Mouse (Mus musculus): Measurements from ENCODE around the gene Klk4. TPM values are rescaled to one million over a fixed set of nuclear protein-coding genes. Genes with fewer than 3 reads are reported as not detected.

Gene Klk4
- total and polyA plus RNA-seq, 2 experiments from 2014 or later, result 0.16 TPM; not detected in 1

DNA sequence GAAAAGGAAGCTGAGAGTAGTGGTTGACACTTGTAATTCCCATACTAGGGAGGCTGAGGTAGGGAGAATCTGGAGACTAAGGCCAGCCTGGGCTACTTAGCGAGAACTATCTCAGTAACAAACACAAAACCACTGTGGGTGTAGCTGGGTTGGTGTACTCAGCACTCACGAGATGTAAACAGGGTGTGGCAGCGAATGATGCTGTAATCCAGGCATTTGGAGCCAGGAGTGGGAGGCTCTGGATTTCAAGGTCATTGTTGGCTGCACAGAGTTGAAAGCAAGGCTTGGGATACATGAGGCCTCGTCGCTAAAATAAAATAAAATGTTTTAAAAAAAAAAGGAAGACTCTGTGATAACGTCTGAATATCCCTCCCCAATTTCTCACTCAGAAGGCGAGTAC is 24.7 kb upstream of the Klk4 start:
- WGBS, result 84% methylated on average over 7 of the region's 7 CpGs
- Histone ChIP-seq H3K27ac (ENCODE audit: low read depth, low read length) (no peak overlapping the region), H3K36me3 (ENCODE audit: insufficient read depth, low read length) (no peaks in the 10 kb centered on the region), H3K9ac (replicated peaks; ENCODE audit: low read length, poor library complexity, severe bottlenecking) (no peak overlapping the region), H3K9me3 (ENCODE audit: low read length) (no peaks in the 10 kb centered on the region), H3K4me3 (ENCODE audit: low read depth, low read length) (no peak overlapping the region), H3K4me2 (ENCODE audit: low read depth, low read length, poor library complexity, severe bottlenecking) (no peak overlapping the region), H3K27me3 (ENCODE audit: insufficient read depth, low read length) (no peaks in the 10 kb centered on the region), H3K4me1 (ENCODE audit: insufficient read depth, low read length) (no peaks in the 10 kb centered on the region)
- no peak for DNase-seq (ENCODE audit: low spot score)
- no peak for ATAC-seq (ENCODE audit: low FRiP score)
- TF ChIP-seq CTCF (IDR thresholded peaks at IDR 0.05), result no peak

DNA sequence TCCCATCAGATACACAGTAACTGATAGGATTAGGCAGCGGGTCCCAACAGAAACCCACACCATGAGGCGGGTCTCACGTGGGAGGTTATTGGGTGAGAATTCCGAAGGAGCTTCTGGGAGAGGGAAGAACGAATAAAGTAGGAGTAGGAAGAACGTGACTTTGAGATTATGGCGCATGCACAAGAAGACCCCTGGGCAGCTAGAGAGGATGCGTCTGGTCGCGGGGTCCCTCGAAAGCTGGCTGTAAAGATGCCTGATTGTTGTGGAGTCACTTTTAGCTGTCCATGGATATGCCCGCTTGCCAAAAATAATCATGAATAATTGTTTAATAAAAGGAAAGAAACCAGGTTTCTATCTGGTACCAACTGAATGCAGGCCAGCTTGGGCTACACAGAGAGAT is 23.5 kb upstream of the Klk4 start:
- ATAC-seq (ENCODE audit: low FRiP score), result no peak

DNA sequence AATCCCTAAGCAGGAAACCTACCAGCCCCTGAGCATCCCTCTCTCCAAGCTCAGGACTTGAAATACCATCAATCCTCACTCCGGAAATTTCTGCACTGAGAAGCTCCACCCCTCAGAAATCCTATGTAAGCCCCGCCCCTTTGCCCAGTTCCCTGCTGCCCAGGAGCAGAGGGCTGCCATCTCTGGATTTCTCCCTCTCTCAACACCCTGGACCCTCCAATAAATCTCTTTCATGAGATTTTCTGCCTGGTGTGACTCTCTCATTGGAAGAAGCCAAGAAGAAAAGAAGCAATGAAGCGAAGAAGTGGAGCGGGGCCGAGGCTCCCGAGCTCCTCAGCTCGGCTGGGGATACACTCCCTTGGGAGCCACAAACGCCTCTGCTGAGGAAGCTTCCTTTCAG is 20.5 kb upstream of the Klk4 start:
- no peaks in the 10 kb centered on the region for H3K4me1 ChIP-seq (ENCODE audit: insufficient read depth, low read length)
- no peaks in the 10 kb centered on the region for H3K9me3 ChIP-seq (ENCODE audit: low read length)
- H3K27ac ChIP-seq (ENCODE audit: low read depth, low read length), result no peak overlapping the region
- DNase-seq (ENCODE audit: low spot score) (no peak), ATAC-seq (ENCODE audit: low FRiP score) (no peak)
- no peak overlapping the region for H3K4me3 ChIP-seq (ENCODE audit: low read depth, low read length)
- no peak overlapping the region for H3K4me2 ChIP-seq (ENCODE audit: low read depth, low read length, poor library complexity, severe bottlenecking)
- TF ChIP-seq CTCF (IDR thresholded peaks at IDR 0.05), result no peak
- no peaks in the 10 kb centered on the region for H3K27me3 ChIP-seq (ENCODE audit: insufficient read depth, low read length)
- 33% methylated on average over 8 of the region's 8 CpGs for WGBS
- no peak overlapping the region for H3K9ac ChIP-seq (replicated peaks; ENCODE audit: low read length, poor library complexity, severe bottlenecking)
- no peaks in the 10 kb centered on the region for H3K36me3 ChIP-seq (ENCODE audit: insufficient read depth, low read length)

More for the DNA sequence above, 23.5 kb upstream of the Klk4 start:
- no peaks in the 10 kb centered on the region for H3K9me3 ChIP-seq (ENCODE audit: low read length)
- H3K4me2 ChIP-seq (ENCODE audit: low read depth, low read length, poor library complexity, severe bottlenecking), result no peak overlapping the region
- 93% methylated on average over 12 of the region's 12 CpGs for WGBS
- no peaks in the 10 kb centered on the region for H3K36me3 ChIP-seq (ENCODE audit: insufficient read depth, low read length)
- no peak overlapping the region for H3K27ac ChIP-seq (ENCODE audit: low read depth, low read length)
- no peak for DNase-seq (ENCODE audit: low spot score)
- H3K4me3 ChIP-seq (ENCODE audit: low read depth, low read length), result no peak overlapping the region
- no peaks in the 10 kb centered on the region for H3K4me1 ChIP-seq (ENCODE audit: insufficient read depth, low read length)
- H3K9ac ChIP-seq (replicated peaks; ENCODE audit: low read length, poor library complexity, severe bottlenecking), result no peak overlapping the region
- H3K27me3 ChIP-seq (ENCODE audit: insufficient read depth, low read length), result no peaks in the 10 kb centered on the region
- no peak for TF ChIP-seq CTCF (IDR thresholded peaks at IDR 0.05)

DNA sequence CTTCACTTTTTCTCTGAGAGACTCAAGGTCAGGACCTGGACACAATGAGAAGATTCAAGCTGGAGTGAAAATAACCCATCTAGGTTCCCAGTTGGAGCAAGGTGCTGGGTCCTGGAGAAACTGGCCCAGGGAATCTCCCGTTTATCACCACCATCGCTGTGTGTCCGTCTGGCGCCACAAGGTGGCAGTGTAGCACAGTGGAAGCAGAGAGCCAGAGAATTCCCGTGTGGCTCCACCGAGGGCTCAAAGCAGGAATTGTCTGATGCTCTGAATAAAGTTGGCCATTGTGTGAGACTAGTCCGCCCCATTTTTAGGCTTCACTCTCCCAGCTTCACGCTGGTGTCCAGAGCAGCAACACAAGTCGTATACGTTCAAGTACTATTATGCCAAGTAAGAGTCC is 7.7 kb upstream of the Klk4 start:
- WGBS, result 4% methylated on average over 10 of the region's 10 CpGs
- Histone ChIP-seq H3K4me1 (ENCODE audit: insufficient read depth, low read length) (no peaks in the 10 kb centered on the region), H3K27ac (ENCODE audit: low read depth, low read length) (no peak overlapping the region), H3K27me3 (ENCODE audit: insufficient read depth, low read length) (no peaks in the 10 kb centered on the region), H3K9me3 (ENCODE audit: low read length) (no peaks in the 10 kb centered on the region), H3K36me3 (ENCODE audit: insufficient read depth, low read length) (no peaks in the 10 kb centered on the region), H3K9ac (replicated peaks; ENCODE audit: low read length, poor library complexity, severe bottlenecking) (no peak overlapping the region), H3K4me3 (ENCODE audit: low read depth, low read length) (no peak overlapping the region), H3K4me2 (ENCODE audit: low read depth, low read length, poor library complexity, severe bottlenecking) (no peak overlapping the region)
- DNase-seq (ENCODE audit: low spot score), result peak; percentile 85
- peak; percentile 90 for TF ChIP-seq CTCF (IDR thresholded peaks at IDR 0.05)
- peak; percentile 77 for ATAC-seq (ENCODE audit: low FRiP score)

DNA sequence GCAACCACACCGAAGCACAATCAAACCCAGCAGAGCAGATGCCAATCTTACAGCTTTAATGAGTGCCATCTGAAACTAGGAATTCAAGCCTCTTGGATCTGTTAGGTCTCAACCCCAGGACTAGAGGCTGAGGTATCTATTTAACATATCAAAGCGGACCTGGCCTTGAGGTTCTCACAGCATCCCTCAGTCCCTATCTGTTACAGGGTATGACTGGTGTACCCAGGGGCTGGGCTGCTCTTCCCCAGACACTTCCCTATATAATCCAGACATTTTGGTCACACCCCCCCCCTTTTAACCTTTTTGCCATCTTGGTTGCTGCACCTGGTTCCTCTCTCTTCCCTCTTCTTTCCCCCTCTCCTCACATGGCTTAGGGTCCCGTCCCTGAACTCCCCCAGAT is 7.3 kb upstream of the Klk4 start:
- Histone ChIP-seq H3K9ac (replicated peaks; ENCODE audit: low read length, poor library complexity, severe bottlenecking) (no peak overlapping the region), H3K36me3 (ENCODE audit: insufficient read depth, low read length) (no peaks in the 10 kb centered on the region), H3K4me1 (ENCODE audit: insufficient read depth, low read length) (no peaks in the 10 kb centered on the region), H3K27me3 (ENCODE audit: insufficient read depth, low read length) (no peaks in the 10 kb centered on the region), H3K9me3 (ENCODE audit: low read length) (no peaks in the 10 kb centered on the region), H3K4me3 (ENCODE audit: low read depth, low read length) (no peak overlapping the region), H3K4me2 (ENCODE audit: low read depth, low read length, poor library complexity, severe bottlenecking) (no peak overlapping the region), H3K27ac (ENCODE audit: low read depth, low read length) (no peak overlapping the region)
- DNase-seq (ENCODE audit: low spot score) (no peak), ATAC-seq (ENCODE audit: low FRiP score) (no peak)
- WGBS, result 74% methylated on average over 3 of the region's 3 CpGs
- TF ChIP-seq CTCF (IDR thresholded peaks at IDR 0.05), result no peak

DNA sequence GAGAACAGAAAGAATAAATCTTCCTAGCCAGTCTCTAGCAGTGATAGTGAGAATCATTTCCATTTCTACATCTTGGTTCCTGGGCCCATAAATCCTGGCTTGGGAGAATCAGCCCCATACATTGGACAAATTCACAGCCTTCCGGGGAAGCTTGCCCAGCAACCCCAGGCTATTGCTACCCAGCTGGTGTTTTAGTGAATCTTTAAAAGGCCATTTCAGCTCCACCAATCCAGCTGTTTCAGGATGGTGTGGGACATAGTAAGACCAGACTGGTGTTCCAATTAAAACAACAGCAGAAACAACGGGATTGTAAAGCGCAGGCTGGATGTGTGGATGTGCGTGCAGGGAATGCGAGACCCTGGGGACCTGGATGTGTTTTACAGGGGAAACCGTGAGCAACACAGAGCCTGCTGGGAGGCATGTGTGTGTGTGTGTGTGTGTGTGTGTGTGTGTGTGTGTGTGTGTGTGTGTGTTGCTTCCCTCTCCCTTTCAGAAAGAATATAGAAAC is 6.0 kb upstream of the Klk4 start:
- H3K4me2 ChIP-seq (ENCODE audit: low read depth, low read length, poor library complexity, severe bottlenecking), result no peak overlapping the region
- WGBS, result 79% methylated on average over 6 of the region's 6 CpGs
- no peak overlapping the region for H3K4me3 ChIP-seq (ENCODE audit: low read depth, low read length)
- no peaks in the 10 kb centered on the region for H3K4me1 ChIP-seq (ENCODE audit: insufficient read depth, low read length)
- H3K27ac ChIP-seq (ENCODE audit: low read depth, low read length), result no peak overlapping the region
- TF ChIP-seq CTCF (IDR thresholded peaks at IDR 0.05), result no peak
- no peaks in the 10 kb centered on the region for H3K9me3 ChIP-seq (ENCODE audit: low read length)
- no peaks in the 10 kb centered on the region for H3K27me3 ChIP-seq (ENCODE audit: insufficient read depth, low read length)
- H3K9ac ChIP-seq (replicated peaks; ENCODE audit: low read length, poor library complexity, severe bottlenecking), result no peak overlapping the region
- H3K36me3 ChIP-seq (ENCODE audit: insufficient read depth, low read length), result no peaks in the 10 kb centered on the region
- no peak for DNase-seq (ENCODE audit: low spot score)
- no peak for ATAC-seq (ENCODE audit: low FRiP score)
